Mouse (Mus musculus) forebrain, embryonic 14.5 days (tissue): ENCODE measurements around the gene Pde4d. TPM values are rescaled to one million over a fixed set of nuclear protein-coding genes. Genes with fewer than 3 reads are reported as not detected.
A peak's percentile ranks its signal among the peaks of the same experiment; 100 is the strongest.

Source experiments
- ATAC-seq: fragments of 200-750 bp; cut with Nextera tagmentation; 2 replicates; pipeline ENCODE4 v1.8.0; 2017; ENCODE audit warnings: mild to moderate bottlenecking, moderate library complexity
- DNase-seq: peaks from one replicate; pipeline ENCODE4 v3.0.0-alpha.2; 2015; ENCODE audit warnings: low spot score
- H3K27ac ChIP-seq: fragments of 300-500 bp; sonication (generic); 2 replicates; pipeline ENCODE4 v1.5.1; 2014; ENCODE audit warnings: low read depth, mild to moderate bottlenecking, control low read depth, low read length, moderate library complexity
- H3K27me3 ChIP-seq: fragments of 300-500 bp; sonication (generic); replicated peaks from 2 replicates; pipeline ENCODE4 v1.6.1; 2014; ENCODE audit warnings: low read length, control low read depth, mixed read lengths; ENCODE audit not compliant: control insufficient read depth, insufficient read depth
- H3K36me3 ChIP-seq: fragments of 300-500 bp; sonication (generic); 2 replicates; pipeline ENCODE4 v1.6.1; 2014; ENCODE audit warnings: low read length, control low read depth; ENCODE audit not compliant: control insufficient read depth, insufficient read depth
- H3K4me1 ChIP-seq: fragments of 300-500 bp; sonication (generic); 2 replicates; pipeline ENCODE4 v1.6.1; 2014; ENCODE audit warnings: antibody characterized with exemption, low read length, control low read depth; ENCODE audit not compliant: control insufficient read depth, insufficient read depth
- H3K4me2 ChIP-seq: fragments of 300-500 bp; sonication (generic); 2 replicates; pipeline ENCODE4 v1.6.1; 2014; ENCODE audit warnings: mild to moderate bottlenecking, control low read depth, low read length
- H3K4me3 ChIP-seq: fragments of 300-500 bp; sonication (generic); 2 replicates; pipeline ENCODE4 v1.5.1; 2014; ENCODE audit warnings: low read depth, low read length, control low read depth
- H3K9ac ChIP-seq: fragments of 300-500 bp; sonication (generic); 2 replicates; pipeline ENCODE4 v1.6.1; 2014; ENCODE audit warnings: mild to moderate bottlenecking, low read length, control low read depth, moderate library complexity
- H3K9me3 ChIP-seq: fragments of 300-500 bp; sonication (generic); replicated peaks from 2 replicates; pipeline ENCODE4 v1.6.1; 2016; ENCODE audit warnings: low read length, control low read depth, mixed read lengths; ENCODE audit not compliant: control insufficient read depth
- WGBS: fragments of 180-500 bp; shearing (Covaris S2); extraction: QIAGEN DNeasy Blood & Tissue Kit; methylation state at CpG from one replicate; pipeline ENCODE4 v1.1.7; 2014; 5-methylcytosine and 5-hydroxymethylcytosine counted together
- polyA plus RNA-seq: library from polyadenylated mRNA; unstranded; fragments of >200 nt; fragmentation: Nextera tagmentation; extraction: Ambion mirVana; gene quantifications from 2 replicates; pipeline ENCODE4 v1.2.1, GENCODE M21; 2014

Gene Pde4d
- polyA plus RNA-seq, 1 experiment from 2014 or later = 13.7 TPM

- 86% methylated on average over 5 of the region's 5 CpGs for WGBS
- no peak overlapping the region for H3K9ac ChIP-seq
- ATAC-seq = no peak
- no peaks in the 10 kb centered on the region for H3K9me3 ChIP-seq
- no peaks in the 10 kb centered on the region; the same call in 1 of the 2 replicates for H3K4me1 ChIP-seq
- H3K36me3 ChIP-seq = no peaks in the 10 kb centered on the region
- no peak overlapping the region for H3K27ac ChIP-seq
- no peak for DNase-seq
- no peak overlapping the region for H3K4me2 ChIP-seq
- no peaks in the 10 kb centered on the region for H3K27me3 ChIP-seq
- no peak overlapping the region for H3K4me3 ChIP-seq
These were observed 1466.2 kb downstream of the Pde4d start for GRCm38 (mm10) chr13:109915964-109916363.

- Histone ChIP-seq H3K27me3 (no peaks in the 10 kb centered on the region), H3K4me1 (no peaks in the 10 kb centered on the region), H3K4me3 (no peak overlapping the region), H3K27ac (no peak overlapping the region), H3K9me3 (no peaks in the 10 kb centered on the region), H3K36me3 (no peaks in the 10 kb centered on the region), H3K9ac (no peak overlapping the region), H3K4me2 (no peak overlapping the region)
- WGBS = 94% methylated on average over 10 of the region's 10 CpGs
- DNase-seq (no peak), ATAC-seq (no peak)
These were observed 1467.8 kb downstream of the Pde4d start for GRCm38 (mm10) chr13:109917551-109917950.

- no peak for ATAC-seq
These were observed 1468.9 kb downstream of the Pde4d start for GRCm38 (mm10) chr13:109918631-109919030.

GRCm38 (mm10) chr13:109920256-109920655 is 1470.5 kb downstream of the Pde4d start:
- Histone ChIP-seq H3K27ac (no peak overlapping the region), H3K4me2 (no peak overlapping the region), H3K4me3 (no peak overlapping the region), H3K9ac (no peak overlapping the region), H3K4me1 (no peaks in the 10 kb centered on the region), H3K36me3 (no peaks in the 10 kb centered on the region), H3K27me3 (no peaks in the 10 kb centered on the region), H3K9me3 (no peaks in the 10 kb centered on the region)
- no peak for ATAC-seq
- 88% methylated on average over 6 of the region's 6 CpGs for WGBS
- no peak for DNase-seq

More at GRCm38 (mm10) chr13:109918631-109919030, 1468.9 kb downstream of the Pde4d start:
- H3K4me1 ChIP-seq = no peaks in the 10 kb centered on the region
- 70% methylated on average over 8 of the region's 8 CpGs for WGBS
- H3K27me3 ChIP-seq = no peaks in the 10 kb centered on the region
- H3K9ac ChIP-seq = no peak overlapping the region
- H3K27ac ChIP-seq = no peak overlapping the region
- H3K4me3 ChIP-seq = no peak overlapping the region
- H3K36me3 ChIP-seq = no peaks in the 10 kb centered on the region
- H3K9me3 ChIP-seq = no peaks in the 10 kb centered on the region
- DNase-seq = no peak
- H3K4me2 ChIP-seq = no peak overlapping the region

GRCm38 (mm10) chr13:109921336-109922038 is 1471.7 kb downstream of the Pde4d start:
- DNase-seq = no peak

GRCm38 (mm10) chr13:109922228-109922627 is 1472.5 kb downstream of the Pde4d start:
- H3K9me3 ChIP-seq = no peaks in the 10 kb centered on the region
- no peaks in the 10 kb centered on the region for H3K4me1 ChIP-seq
- DNase-seq (peak; percentile 92), ATAC-seq (peak; percentile 27; the same call in 1 of the 2 replicates)
- WGBS = 2% methylated on average over 4 of the region's 4 CpGs
- H3K9ac ChIP-seq = no peak overlapping the region
- no peaks in the 10 kb centered on the region for H3K36me3 ChIP-seq
- no peak overlapping the region for H3K27ac ChIP-seq
- H3K4me2 ChIP-seq = no peak overlapping the region
- no peaks in the 10 kb centered on the region for H3K27me3 ChIP-seq
- no peak overlapping the region for H3K4me3 ChIP-seq

More at GRCm38 (mm10) chr13:109921336-109922038, 1471.7 kb downstream of the Pde4d start:
- H3K27ac ChIP-seq = no peak overlapping the region
- H3K27me3 ChIP-seq = no peaks in the 10 kb centered on the region
- no peaks in the 10 kb centered on the region for H3K9me3 ChIP-seq
- no peak overlapping the region for H3K4me3 ChIP-seq
- WGBS = 87% methylated on average over 17 of the region's 17 CpGs
- H3K4me1 ChIP-seq = no peaks in the 10 kb centered on the region
- no peaks in the 10 kb centered on the region for H3K36me3 ChIP-seq
- no peak overlapping the region for H3K9ac ChIP-seq
- no peak for ATAC-seq
- no peak overlapping the region for H3K4me2 ChIP-seq

GRCm38 (mm10) chr13:109922782-109923181 is 1473.0 kb downstream of the Pde4d start:
- H3K4me1 ChIP-seq = no peaks in the 10 kb centered on the region
- no peak for ATAC-seq

GRCm38 (mm10) chr13:109924771-109925170 is 1475.0 kb downstream of the Pde4d start:
- DNase-seq (no peak), ATAC-seq (no peak)
- H3K9me3 ChIP-seq = no peaks in the 10 kb centered on the region
- H3K27ac ChIP-seq = no peak overlapping the region
- H3K36me3 ChIP-seq = no peaks in the 10 kb centered on the region
- no peaks in the 10 kb centered on the region for H3K4me1 ChIP-seq
- no peaks in the 10 kb centered on the region for H3K27me3 ChIP-seq
- H3K4me3 ChIP-seq = no peak overlapping the region
- no peak overlapping the region for H3K4me2 ChIP-seq
- 96% methylated on average over 15 of the region's 15 CpGs for WGBS
- H3K9ac ChIP-seq = no peak overlapping the region

More at GRCm38 (mm10) chr13:109922782-109923181, 1473.0 kb downstream of the Pde4d start:
- H3K9ac ChIP-seq = no peak overlapping the region
- no peak overlapping the region for H3K4me2 ChIP-seq
- H3K27me3 ChIP-seq = no peaks in the 10 kb centered on the region
- no peaks in the 10 kb centered on the region for H3K36me3 ChIP-seq
- H3K4me3 ChIP-seq = no peak overlapping the region
- DNase-seq = no peak
- no peaks in the 10 kb centered on the region for H3K9me3 ChIP-seq
- H3K27ac ChIP-seq = no peak overlapping the region
- 79% methylated on average over 12 of the region's 12 CpGs for WGBS

GRCm38 (mm10) chr13:109926277-109926920 is 1476.7 kb downstream of the Pde4d start:
- peak overlapping the region; percentile 16 for H3K27ac ChIP-seq
- peak overlapping the region; percentile 43 for H3K4me2 ChIP-seq
- peak overlapping the region; percentile 11 for H3K4me3 ChIP-seq
- H3K9ac ChIP-seq = peak overlapping the region; percentile 22; the same call in 1 of the 2 replicates
- H3K36me3 ChIP-seq = no peaks in the 10 kb centered on the region
- 23% methylated on average over 15 of the region's 15 CpGs for WGBS
- H3K27me3 ChIP-seq = no peaks in the 10 kb centered on the region
- ATAC-seq = peak; percentile 98
- DNase-seq = peak; percentile 97
- H3K4me1 ChIP-seq = no peaks in the 10 kb centered on the region
- no peaks in the 10 kb centered on the region for H3K9me3 ChIP-seq
